Mouse (Mus musculus) limb, embryonic 15.5 days (tissue): ENCODE data around the gene Myh7. TPM values are rescaled to one million over a fixed set of nuclear protein-coding genes. Genes with fewer than 3 reads are reported as not detected.

ENCODE experiments used
- microRNA counts: library from miRNA; unstranded; fragments of <30 nt; microRNA quantifications from one replicate; lab custom pipeline; 2016
- microRNA-seq: library from miRNA; unstranded; fragments of <30 nt; microRNA quantifications from one replicate; pipeline ENCODE4, GENCODE M21; 2016
- polyA plus RNA-seq: library from polyadenylated mRNA; unstranded; fragments of >200 nt; fragmentation: Nextera tagmentation; extraction: Ambion mirVana; gene quantifications from 2 replicates; pipeline ENCODE4 v1.2.1, GENCODE M21; 2015

Myh7 gene
- polyA plus RNA-seq, 1 experiment from 2014 or later: 33.5 TPM

MicroRNAs within 50 kb of the gene (microRNA counts, 519-probe panel; counts per million panel counts)
- microRNA mmu-miR-208a (lab: Ali Mortazavi, UCI) (2,370 counts per million, percentile 47 among the panel's probes with 10 or more counts), microRNA mmu-miR-208b (lab: Ali Mortazavi, UCI) (2,434 counts per million, percentile 49 among the panel's probes with 10 or more counts)

Small RNA genes lying within 50 kb of the gene (microRNA-seq; reads per million reads assigned to microRNA genes)
- gene Mir208a (2.5 reads per million, percentile 5 among the genes with 10 or more reads in this experiment), gene Mir208b (70.4 reads per million, percentile 45 among the genes with 10 or more reads in this experiment)

Other genes starting within 250 kb of the Myh7 start
- 5.0 and 5.4 TPM in 2 replicates for gene Slc7a8, start 212.7 kb downstream of the Myh7 start, polyA plus RNA-seq
- not detected in 2 replicates for gene Rnf212b, start 180.5 kb downstream of the Myh7 start, polyA plus RNA-seq
- gene Homez, start 123.7 kb downstream of the Myh7 start, polyA plus RNA-seq: 8.3 and 8.4 TPM in 2 replicates
- 0.94 and 1.0 TPM in 2 replicates for gene Ppp1r3e, start 117.1 kb downstream of the Myh7 start, polyA plus RNA-seq
- gene Bcl2l2, start 111.2 kb downstream of the Myh7 start, polyA plus RNA-seq: 3.8 and 4.6 TPM in 2 replicates
- 0.33 TPM in 1 of 2 replicates, not detected in the other for gene Gm20521, start 111.2 kb downstream of the Myh7 start, polyA plus RNA-seq
- gene Pabpn1, start 102.1 kb downstream of the Myh7 start, polyA plus RNA-seq: 83.4 and 94.3 TPM in 2 replicates
- gene Slc22a17, start 81.5 kb downstream of the Myh7 start, polyA plus RNA-seq: 56.3 and 70.6 TPM in 2 replicates
- gene Efs, start 68.5 kb downstream of the Myh7 start, polyA plus RNA-seq: 57.2 and 58.0 TPM in 2 replicates
- not detected in 2 replicates for gene Il25, start 61.9 kb downstream of the Myh7 start, polyA plus RNA-seq
- gene Cmtm5, start 58.4 kb downstream of the Myh7 start, polyA plus RNA-seq: 12.7 and 12.9 TPM in 2 replicates
- gene Myh6, start 27.7 kb downstream of the Myh7 start, polyA plus RNA-seq: 2.6 and 7.7 TPM in 2 replicates
- not detected in 2 replicates for gene Gm17428, start 17.7 kb downstream of the Myh7 start, polyA plus RNA-seq
- gene Ngdn, start 20.8 kb upstream of the Myh7 start, polyA plus RNA-seq: 70.7 and 79.7 TPM in 2 replicates
- 4.0 and 4.8 TPM in 2 replicates for gene Zfhx2, start 97.7 kb upstream of the Myh7 start, polyA plus RNA-seq
- gene Thtpa, start 100.2 kb upstream of the Myh7 start, polyA plus RNA-seq: 20.2 and 21.3 TPM in 2 replicates
- 24.9 and 25.2 TPM in 2 replicates for gene Ap1g2, start 112.0 kb upstream of the Myh7 start, polyA plus RNA-seq
- 1.5 and 2.1 TPM in 2 replicates for gene Jph4, start 122.3 kb upstream of the Myh7 start, polyA plus RNA-seq
- gene Dhrs2, start 227.4 kb upstream of the Myh7 start, polyA plus RNA-seq: 0.56 and 0.64 TPM in 2 replicates